Mouse (Mus musculus) embryonic fibroblast, embryonic 13.5 days (primary cell): ENCODE measurements around the gene Arid5b. TPM values are rescaled to one million over a fixed set of nuclear protein-coding genes. Genes with fewer than 3 reads are reported as not detected.

Experiments used
- H3K27ac ChIP-seq: 2 replicates; pipeline ENCODE4 v1.5.1; 2012; ENCODE audit warnings: low read length, control low read depth, inconsistent platforms; ENCODE audit not compliant: insufficient read depth
- H3K4me1 ChIP-seq: 2 replicates; pipeline ENCODE4 v1.6.1; 2011; ENCODE audit warnings: low read length; ENCODE audit not compliant: control insufficient read depth, insufficient read depth
- H3K4me3 ChIP-seq: 2 replicates; pipeline ENCODE4 v1.5.1; 2011; ENCODE audit warnings: mild to moderate bottlenecking, control low read depth, low read length; ENCODE audit not compliant: insufficient read depth
- CTCF ChIP-seq: IDR thresholded peaks from 2 replicates; pipeline ENCODE4 v1.5.1; 2011; ENCODE audit warnings: mild to moderate bottlenecking, control low read depth, low read length, moderate library complexity, borderline replicate concordance; ENCODE audit not compliant: insufficient read depth
- POLR2A ChIP-seq: IDR thresholded peaks from 2 replicates; pipeline ENCODE4 v1.6.1; 2011; ENCODE audit warnings: low read depth, mild to moderate bottlenecking, control low read depth, low read length, moderate library complexity
- polyA plus RNA-seq: library from polyadenylated mRNA; stranded (reverse); fragments of >200 nt; gene quantifications from 2 replicates; pipeline ENCODE4 v1.2.4, GENCODE M21; 2011; ENCODE audit warnings: low read depth; ENCODE audit not compliant: missing spikeins, insufficient read length

The Arid5b gene
- polyA plus RNA-seq, 1 experiment: 80.2 TPM

DNA sequence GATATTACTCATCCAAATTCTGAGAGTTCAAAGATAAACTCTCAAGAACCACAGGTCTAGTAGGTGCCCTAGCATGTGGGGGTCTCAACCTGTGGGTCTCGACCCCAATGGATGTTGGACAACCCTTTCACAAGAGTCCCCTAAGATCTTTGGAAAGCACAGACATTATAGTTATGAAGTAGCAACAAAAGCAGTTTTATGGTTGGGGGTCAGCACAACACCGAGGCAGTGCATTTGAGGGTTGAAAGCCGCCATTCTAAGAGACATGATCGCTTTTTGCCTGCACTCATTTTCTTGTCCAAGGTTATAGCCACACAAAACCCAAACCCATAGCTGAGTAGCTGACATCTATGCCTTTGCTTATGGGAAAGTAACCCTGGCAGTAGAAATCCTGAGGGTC lies 105.6 kb downstream of the Arid5b start:
- H3K27ac ChIP-seq: no peak overlapping the region
- no peak overlapping the region for H3K4me3 ChIP-seq
- H3K4me1 ChIP-seq: peaks cover 13% of the 10 kb centered on the region
- TF ChIP-seq POLR2A: no peak
- no peak for TF ChIP-seq CTCF

DNA sequence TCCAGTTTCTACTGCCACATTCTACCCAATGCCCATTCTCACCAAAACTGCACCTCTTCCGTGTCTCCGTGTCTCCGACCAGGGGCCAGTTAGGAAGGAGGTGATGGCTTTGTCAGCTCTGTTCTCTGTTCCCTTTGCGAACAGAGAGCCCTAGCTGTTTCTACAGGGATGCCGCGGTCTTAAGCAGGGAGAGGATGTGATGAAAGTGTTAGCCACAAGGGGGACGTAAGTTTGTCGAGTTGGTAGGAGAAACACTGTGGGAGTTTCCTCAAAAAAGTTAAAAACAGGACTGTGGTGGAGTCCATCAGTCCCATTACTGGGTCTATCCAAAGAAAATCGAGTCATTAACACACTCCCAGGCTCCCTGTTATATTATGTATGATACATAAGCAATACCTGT lies 106.6 kb downstream of the Arid5b start:
- TF ChIP-seq POLR2A (no peak), CTCF (no peak)
- no peak overlapping the region for H3K27ac ChIP-seq
- peaks cover 22% of the 10 kb centered on the region for H3K4me1 ChIP-seq
- H3K4me3 ChIP-seq: no peak overlapping the region

DNA sequence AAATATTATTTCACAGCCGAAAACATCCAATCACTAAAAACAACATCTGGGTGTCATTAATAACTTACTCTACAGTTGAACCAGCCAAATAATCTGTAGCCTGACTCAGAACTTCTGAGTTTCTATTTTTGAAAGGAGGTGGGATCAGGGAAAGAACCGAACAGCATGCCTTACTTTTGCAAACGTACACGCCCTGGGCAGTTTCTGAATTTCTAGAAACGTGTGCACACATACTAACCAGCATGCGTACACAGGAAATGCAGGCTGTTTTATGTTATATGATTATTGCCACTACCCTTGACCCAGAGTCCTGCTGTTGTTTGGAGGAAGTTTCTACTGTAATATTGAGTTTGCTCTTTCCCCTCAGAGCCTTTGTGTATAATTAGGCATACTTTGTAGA lies 109.9 kb downstream of the Arid5b start:
- Histone ChIP-seq H3K27ac (peak overlapping the region; percentile 99), H3K4me1 (peaks cover 24% of the 10 kb centered on the region), H3K4me3 (no peak overlapping the region)
- TF ChIP-seq CTCF: no peak
- no peak for TF ChIP-seq POLR2A

DNA sequence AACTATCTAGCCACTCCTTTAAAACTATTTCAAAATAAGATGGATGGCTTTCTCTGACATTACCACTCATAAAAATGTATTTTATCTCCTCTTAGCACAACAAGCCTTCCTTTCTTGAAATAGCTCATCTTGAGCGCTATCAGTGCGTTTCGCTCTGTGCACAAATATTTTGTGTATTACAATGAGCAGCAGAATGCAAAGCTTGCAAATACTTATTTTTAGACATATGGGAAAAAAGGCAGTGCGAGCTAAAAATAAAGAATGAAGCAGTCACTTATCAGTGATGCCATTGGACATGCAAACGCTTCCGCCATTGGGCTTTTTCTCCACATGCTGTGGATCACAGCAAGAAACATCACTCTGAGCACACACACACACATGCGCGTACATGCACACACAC lies 110.4 kb downstream of the Arid5b start:
- peaks cover 24% of the 10 kb centered on the region for H3K4me1 ChIP-seq
- peak overlapping the region; percentile 99 for H3K27ac ChIP-seq
- TF ChIP-seq CTCF (no peak), POLR2A (peak; percentile 15; the same call in 1 of the 2 replicates)
- H3K4me3 ChIP-seq: no peak overlapping the region

DNA sequence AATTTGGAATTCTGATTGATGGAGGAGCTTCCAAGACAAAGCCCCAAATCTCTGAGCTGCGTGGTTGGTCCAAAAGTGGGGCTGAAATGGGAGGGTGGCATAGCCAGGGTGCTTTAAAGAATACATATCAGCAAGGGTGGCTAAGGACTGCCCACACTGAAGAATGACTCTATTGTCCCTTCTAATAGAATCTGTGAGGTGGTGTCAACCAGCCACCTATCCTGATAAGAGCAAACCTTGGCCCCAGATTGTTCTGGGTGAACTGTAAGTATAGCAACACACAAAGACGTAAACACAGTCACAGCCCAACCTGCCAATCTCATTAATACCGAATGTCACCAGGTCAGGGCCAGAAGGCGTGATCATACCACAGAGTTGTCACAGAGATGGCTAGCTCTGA lies 111.4 kb downstream of the Arid5b start:
- Histone ChIP-seq H3K4me3 (no peak overlapping the region), H3K4me1 (peaks cover 24% of the 10 kb centered on the region), H3K27ac (peak overlapping the region; percentile 97)
- TF ChIP-seq POLR2A (no peak), CTCF (no peak)

DNA sequence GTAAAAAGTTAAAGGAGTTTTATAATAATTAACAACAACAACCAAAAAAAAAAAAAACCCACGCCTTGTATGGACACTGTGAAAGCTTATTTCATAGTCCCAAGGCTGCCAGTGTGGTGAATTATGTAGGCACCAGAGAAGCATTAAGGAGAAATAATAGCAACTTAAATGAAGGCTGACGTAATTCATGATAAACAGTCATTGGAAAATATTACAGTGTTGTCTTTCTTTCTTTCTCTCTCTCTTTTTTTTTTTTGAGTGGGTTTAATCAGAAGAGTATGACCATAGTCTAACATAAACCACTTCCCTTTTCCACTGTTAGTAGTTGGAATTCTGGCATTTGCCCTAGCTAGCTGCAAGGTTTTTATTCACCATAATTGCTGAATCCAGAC lies 111.8 kb downstream of the Arid5b start:
- H3K4me1 ChIP-seq: peaks cover 24% of the 10 kb centered on the region
- TF ChIP-seq CTCF: no peak
- H3K27ac ChIP-seq: peak overlapping the region; percentile 97
- no peak overlapping the region for H3K4me3 ChIP-seq

DNA sequence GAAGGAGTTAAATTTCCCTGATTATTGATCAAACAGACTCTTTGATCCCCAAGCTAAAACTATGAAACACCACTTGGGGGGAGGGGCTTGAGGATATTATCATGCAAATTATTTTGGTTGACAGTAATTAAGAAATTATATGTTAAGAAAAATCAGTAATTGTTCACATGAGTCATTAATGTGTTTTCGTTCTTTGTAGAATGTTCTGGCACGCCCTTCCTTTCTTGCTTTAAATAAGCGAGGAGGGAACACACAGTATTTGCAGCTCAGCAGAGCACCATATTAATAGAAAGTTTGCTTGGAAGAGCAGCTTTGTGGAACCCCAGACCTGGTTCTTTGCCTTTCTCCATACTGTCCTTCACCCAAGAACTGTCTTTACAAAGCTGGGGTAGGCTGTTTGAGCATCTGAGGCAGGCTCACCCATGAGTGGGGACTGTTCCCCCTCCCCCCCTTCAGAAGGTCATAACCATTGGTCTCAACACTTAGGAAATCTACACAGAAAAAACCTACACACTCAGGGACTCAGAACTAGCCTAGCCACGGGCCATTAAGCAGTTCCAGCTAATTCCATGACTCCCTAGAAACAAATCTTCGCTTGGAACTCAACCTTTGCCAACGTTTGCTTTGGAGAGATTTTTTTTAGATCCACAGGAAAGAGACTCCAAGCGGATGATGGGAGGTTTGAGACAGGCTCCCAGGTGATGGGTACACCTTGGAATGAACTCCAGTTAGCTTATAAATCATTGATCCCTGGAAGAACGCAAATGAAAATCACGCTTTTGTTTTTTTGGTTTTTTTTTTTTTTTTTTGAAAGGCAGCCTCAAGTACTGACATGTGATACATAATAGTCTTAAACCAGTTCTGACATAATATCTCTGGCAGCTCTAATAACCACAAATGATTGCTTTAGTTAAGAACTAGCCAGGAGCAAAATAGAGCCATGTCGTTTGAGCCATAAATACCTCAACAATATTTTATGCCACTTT lies 112.5 kb downstream of the Arid5b start:
- TF ChIP-seq CTCF (no peak), POLR2A (no peak)
- H3K27ac ChIP-seq: peak overlapping the region; percentile 97
- H3K4me1 ChIP-seq: peaks cover 24% of the 10 kb centered on the region
- H3K4me3 ChIP-seq: no peak overlapping the region

DNA sequence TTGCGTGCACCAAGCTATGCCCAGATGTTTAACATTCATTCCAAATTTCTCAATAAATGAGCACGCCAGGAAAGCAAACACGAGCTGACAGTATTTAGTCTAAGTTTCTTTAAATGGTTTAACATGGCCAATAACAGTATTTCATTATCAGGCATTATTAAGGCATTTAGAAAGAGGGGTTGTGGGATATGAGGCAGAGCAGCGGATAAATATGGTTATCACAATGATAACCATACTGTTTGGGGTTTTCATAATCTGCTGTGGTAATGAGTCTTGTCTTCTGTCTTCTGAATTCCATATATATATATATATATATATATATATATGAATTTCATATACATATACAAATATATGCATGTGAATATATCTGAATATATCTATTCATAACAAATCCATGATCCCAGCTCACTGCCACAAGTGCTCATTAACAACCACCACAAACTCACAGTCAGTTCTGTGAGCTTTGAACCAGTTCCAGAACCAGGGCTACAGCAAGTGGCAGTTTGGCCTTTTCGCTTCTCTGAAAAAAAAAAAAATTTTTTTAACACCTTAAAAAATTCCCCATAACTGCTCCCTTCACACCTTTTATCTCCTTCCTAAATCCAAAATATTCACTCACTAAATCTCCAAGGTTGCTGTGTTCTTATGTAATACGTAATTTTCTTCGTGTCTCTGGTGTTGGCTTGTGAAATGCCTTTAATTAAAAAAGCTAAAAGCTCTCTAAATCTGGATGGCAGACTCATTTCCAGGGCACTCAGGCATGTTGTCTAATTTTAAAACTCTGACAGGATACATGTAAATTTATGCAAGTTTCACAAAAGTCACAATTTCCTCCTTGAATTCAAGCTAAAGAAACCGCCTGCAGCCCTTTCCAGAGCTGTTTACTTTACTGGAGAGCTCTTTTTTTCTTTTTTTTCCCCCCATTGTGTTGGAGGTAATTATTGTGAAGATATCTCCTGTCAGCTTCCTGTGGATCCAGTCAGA lies 113.5 kb downstream of the Arid5b start:
- no peak for TF ChIP-seq POLR2A
- no peak for TF ChIP-seq CTCF
- Histone ChIP-seq H3K27ac (peak overlapping the region; percentile 97), H3K4me3 (no peak overlapping the region), H3K4me1 (peaks cover 24% of the 10 kb centered on the region)

DNA sequence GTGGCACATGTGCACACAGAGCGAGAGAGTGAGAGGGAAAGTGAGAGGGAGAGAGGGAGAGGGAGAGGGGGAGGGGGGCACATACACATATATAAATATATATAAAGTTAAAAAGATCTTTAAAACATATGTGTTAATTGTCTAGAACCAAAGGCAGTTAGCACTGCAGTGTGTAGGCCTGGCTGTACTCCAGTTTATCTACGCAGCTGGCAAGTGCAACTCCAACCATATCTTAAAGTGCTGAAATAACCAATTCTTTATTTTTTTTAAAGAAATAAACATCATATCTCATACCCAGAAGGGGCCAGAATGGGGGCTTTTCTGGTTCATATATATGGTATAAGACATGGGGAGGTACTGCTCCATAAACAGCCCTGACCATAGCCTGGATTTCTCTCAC lies 114.4 kb downstream of the Arid5b start:
- H3K4me3 ChIP-seq: no peak overlapping the region
- H3K27ac ChIP-seq: no peak overlapping the region
- TF ChIP-seq CTCF (no peak), POLR2A (no peak)
- H3K4me1 ChIP-seq: peaks cover 17% of the 10 kb centered on the region

DNA sequence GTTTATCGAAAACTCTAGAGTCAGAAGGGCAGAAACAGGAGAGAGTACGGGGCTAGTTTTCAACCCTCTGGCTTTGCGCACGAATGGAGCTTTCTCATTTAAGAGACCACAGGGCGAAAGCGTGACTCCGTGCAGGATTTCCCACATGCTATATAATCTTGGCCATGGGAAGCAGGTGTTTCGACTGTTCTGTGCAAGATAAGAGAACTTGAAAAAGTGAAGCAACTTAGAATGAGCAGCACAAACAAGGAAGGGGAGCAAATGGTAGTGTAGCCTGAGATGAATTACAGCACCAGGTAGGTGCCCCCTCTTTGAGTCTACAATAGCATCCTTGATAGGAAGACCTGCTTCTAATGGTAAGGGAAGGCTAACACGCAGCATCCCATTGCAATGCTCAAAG lies 118.8 kb downstream of the Arid5b start:
- Histone ChIP-seq H3K27ac (no peak overlapping the region), H3K4me1 (peaks cover 21% of the 10 kb centered on the region), H3K4me3 (no peak overlapping the region)
- TF ChIP-seq CTCF: no peak
- TF ChIP-seq POLR2A: no peak
